Mouse (Mus musculus): Measurements from ENCODE around the gene Ifnz.
"Not testable (repeated sequence)": the region's sequence is repeated elsewhere in the genome, so short reads cannot be mapped to it uniquely, and the experiment has no call there.

The Ifnz gene

GRCm38 (mm10) chr4:88785409-88785808 is 3.5 kb downstream of the Ifnz start, which contains the start of gene Gm13276:
Gene Gm13276, plus strand, starts transcription at chr4:88785709.
- not testable (repeated sequence) for DNase-seq (ENCODE audit: low read depth)

- not testable (repeated sequence) for DNase-seq (ENCODE audit: low read depth)
Measured at GRCm38 (mm10) chr4:88788402-88788801, 6.5 kb downstream of the Ifnz start, which contains the start of gene Gm13277. Gene Gm13277, plus strand, starts transcription at chr4:88788632.

GRCm38 (mm10) chr4:88791250-88791649 is 9.3 kb downstream of the Ifnz start, which contains the start of gene Gm13278:
Gene Gm13278, plus strand, starts transcription at chr4:88791550.
- not testable (repeated sequence) for DNase-seq (ENCODE audit: low read depth)

- DNase-seq (ENCODE audit: low read depth) = not testable (repeated sequence)
Measured at GRCm38 (mm10) chr4:88793936-88794675, 12.2 kb downstream of the Ifnz start, which contains the start of gene Gm13275. Gene Gm13275, plus strand, starts transcription at chr4:88794487.

- DNase-seq (ENCODE audit: low read depth) = not testable (repeated sequence)
Measured at GRCm38 (mm10) chr4:88797097-88797496, 15.2 kb downstream of the Ifnz start, which contains the start of gene Gm13279. Gene Gm13279, plus strand, starts transcription at chr4:88797397.

GRCm38 (mm10) chr4:88799365-88799764 is 17.4 kb downstream of the Ifnz start, which contains the start of gene Gm13285:
Gene Gm13285, plus strand, starts transcription at chr4:88799665.
- DNase-seq (ENCODE audit: low read depth) = not testable (repeated sequence)

GRCm38 (mm10) chr4:88802954-88803353 is 21.0 kb downstream of the Ifnz start, which contains the start of gene Gm13287:
Gene Gm13287, plus strand, starts transcription at chr4:88803254.
- DNase-seq (ENCODE audit: low read depth) = not testable (repeated sequence)

- DNase-seq (ENCODE audit: low read depth) = not testable (repeated sequence)
Measured at GRCm38 (mm10) chr4:88805231-88805630, 23.3 kb downstream of the Ifnz start, which contains the start of gene Gm13288. Gene Gm13288, plus strand, starts transcription at chr4:88805531.

- DNase-seq (ENCODE audit: low read depth) = not testable (repeated sequence)
Measured at GRCm38 (mm10) chr4:88805761-88806160, 23.8 kb downstream of the Ifnz start.

- DNase-seq (ENCODE audit: low read depth) = no peak
Measured at GRCm38 (mm10) chr4:88815928-88816327, 34.0 kb downstream of the Ifnz start, which contains the start of gene Ifna7. Gene Ifna7, plus strand, starts transcription at chr4:88816228.

GRCm38 (mm10) chr4:88819659-88820058 is 37.7 kb downstream of the Ifnz start, which contains the start of gene Ifna11:
Gene Ifna11, plus strand, starts transcription at chr4:88819959.
- DNase-seq (ENCODE audit: low read depth) = no peak

GRCm38 (mm10) chr4:88822995-88823394 is 41.1 kb downstream of the Ifnz start:
- DNase-seq (ENCODE audit: low read depth) = peak; percentile 65

GRCm38 (mm10) chr4:88827116-88827515 is 45.2 kb downstream of the Ifnz start, which contains the start of gene Ifna6:
Gene Ifna6, plus strand, starts transcription at chr4:88827416.
- not testable (repeated sequence) for DNase-seq (ENCODE audit: low read depth)

- DNase-seq (ENCODE audit: low read depth) = peak; percentile 74
Measured at GRCm38 (mm10) chr4:88830523-88830922, 48.6 kb downstream of the Ifnz start.
